Mouse (Mus musculus): ENCODE results near the gene Gtsf2.

DNA sequence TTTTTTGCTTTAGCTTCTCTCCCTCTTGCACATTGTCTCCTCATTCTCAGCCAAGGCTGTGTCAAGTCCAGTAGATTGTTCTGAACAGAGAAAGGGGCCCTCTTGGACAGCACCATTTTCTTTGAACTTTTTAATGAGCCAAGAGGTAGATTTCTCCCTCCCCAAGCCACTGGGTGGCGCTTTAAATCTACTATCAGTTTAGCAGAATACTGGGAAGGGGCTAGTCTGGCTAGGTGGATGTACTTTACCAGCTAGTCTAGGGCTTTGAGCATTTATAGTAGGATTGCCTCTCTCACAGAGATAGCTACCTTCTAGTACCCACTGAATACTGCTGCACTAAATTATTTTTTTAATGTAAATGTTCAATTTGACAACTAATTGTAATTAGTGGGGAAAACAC lies 34.2 kb upstream of the Gtsf2 start:
- TF ChIP-seq EP300 (IDR thresholded peaks at IDR 0.05; ENCODE audit: low read depth) = no peak
- 0 out of 2 replicates have a peak, but pooled peaks have one; percentile 23 for TF ChIP-seq CTCF (IDR thresholded peaks at IDR 0.05; ENCODE audit: low read depth)
